Mouse (Mus musculus) ovary, postnatal 14 days (tissue): ENCODE results near the gene Slc16a13.
A peak's percentile ranks its signal among the peaks of the same experiment; 100 is the strongest.

ENCODE experiments used
- DNase-seq: peaks from one replicate; pipeline ENCODE4 v3.0.0; 2022; ENCODE audit warnings: low spot score

Gene Slc16a13

GRCm38 (mm10) chr11:70220731-70221602 lies at the start of gene Slc16a13:
Slc16a13 (minus strand) TSS chr11:70221064.
- DNase-seq, result peak; percentile 73

- DNase-seq, result no peak
Measured at GRCm38 (mm10) chr11:70266405-70266804, 45.5 kb upstream of the Slc16a13 start.

- DNase-seq, result no peak
Measured at GRCm38 (mm10) chr11:70265819-70266218, 45.0 kb upstream of the Slc16a13 start.

DNA sequence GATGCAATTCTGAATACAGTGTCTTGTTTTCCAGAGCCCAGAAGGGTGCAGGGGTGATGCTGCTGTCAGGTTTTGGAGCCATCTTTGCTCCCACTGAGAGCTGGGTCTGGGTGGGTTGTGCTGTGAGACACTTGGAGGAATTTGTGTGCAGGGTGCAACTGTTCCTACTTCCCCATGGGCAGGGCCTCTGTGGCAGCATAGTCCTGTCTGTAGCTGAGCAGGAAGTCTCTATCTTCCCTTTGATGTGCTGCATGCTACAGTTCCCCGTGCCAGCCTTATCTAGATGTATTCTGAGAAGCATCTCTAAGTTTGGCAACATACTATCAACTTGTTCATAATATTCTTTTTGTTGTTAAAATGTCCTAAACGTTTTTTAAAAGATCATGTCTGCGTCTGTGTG lies 44.4 kb upstream of the Slc16a13 start:
- no peak for DNase-seq

DNA sequence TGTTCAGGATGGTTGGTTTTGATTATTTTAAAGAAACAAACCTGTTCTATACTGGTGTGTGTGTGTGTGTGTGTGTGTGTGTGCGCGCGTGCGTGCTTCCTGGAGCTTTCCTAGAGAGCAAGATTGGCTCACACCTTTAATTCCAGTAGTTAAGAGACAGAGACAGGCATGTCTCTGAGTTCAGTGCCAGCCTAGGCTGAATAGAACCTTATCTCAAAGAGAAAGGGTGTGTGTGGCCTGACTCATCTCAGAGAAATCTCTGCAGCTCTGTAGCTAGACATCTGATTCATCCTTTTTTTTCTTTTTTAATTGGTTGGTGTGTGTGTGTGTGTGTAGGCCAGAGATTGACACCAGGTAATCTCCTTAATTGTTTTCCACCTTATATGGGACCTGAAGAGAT lies 38.2 kb upstream of the Slc16a13 start:
- DNase-seq, result no peak

- no peak for DNase-seq
Measured at GRCm38 (mm10) chr11:70254931-70255531, 34.2 kb upstream of the Slc16a13 start, which contains the start of gene Alox12. Alox12 (minus strand) TSS chr11:70255353.

DNA sequence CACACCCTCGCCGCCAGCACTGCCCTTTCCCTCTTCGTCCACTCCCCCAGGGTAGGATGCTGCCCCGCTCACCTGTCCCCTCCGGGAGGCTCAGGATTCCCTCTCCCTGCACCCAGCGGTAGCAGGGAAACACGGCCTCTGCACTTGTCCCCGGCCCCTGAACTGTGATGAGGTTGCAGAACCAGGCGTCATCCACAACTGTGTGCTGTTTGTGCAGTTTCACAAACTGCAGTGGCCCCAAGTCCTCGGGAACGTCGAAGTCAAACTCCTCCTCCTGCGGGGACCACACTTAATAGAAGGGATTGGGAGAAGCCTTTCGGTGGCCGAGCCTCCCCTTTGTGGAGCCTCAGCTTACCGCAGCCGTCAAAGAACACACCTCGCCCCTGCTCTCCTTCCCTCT lies 33.5 kb upstream of the Slc16a13 start:
- DNase-seq, result no peak

DNA sequence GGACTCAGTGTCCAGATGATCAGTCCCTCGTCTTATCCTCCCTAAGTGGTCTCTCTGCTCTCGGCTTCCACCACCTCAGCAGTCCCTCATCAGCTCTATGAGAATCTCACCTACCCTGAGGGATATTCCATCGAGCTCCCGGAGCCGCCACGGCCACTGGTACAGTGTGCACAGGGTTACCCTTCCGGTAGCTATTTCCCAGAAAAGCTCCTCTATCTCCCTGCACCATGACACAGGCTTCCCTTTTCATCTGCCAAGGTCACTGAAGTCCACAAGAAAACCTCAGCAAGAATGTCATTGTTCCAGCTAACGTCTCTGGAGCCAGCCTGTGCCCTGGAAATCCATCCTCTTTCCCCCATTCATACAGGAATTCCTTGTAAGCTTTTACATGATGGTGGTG lies 31.0 kb upstream of the Slc16a13 start:
- no peak for DNase-seq

- DNase-seq, result no peak
Measured at GRCm38 (mm10) chr11:70250150-70250549, 29.3 kb upstream of the Slc16a13 start.

GRCm38 (mm10) chr11:70247136-70247845 lies 26.4 kb upstream of the Slc16a13 start:
- DNase-seq, result peak; percentile 76

DNA sequence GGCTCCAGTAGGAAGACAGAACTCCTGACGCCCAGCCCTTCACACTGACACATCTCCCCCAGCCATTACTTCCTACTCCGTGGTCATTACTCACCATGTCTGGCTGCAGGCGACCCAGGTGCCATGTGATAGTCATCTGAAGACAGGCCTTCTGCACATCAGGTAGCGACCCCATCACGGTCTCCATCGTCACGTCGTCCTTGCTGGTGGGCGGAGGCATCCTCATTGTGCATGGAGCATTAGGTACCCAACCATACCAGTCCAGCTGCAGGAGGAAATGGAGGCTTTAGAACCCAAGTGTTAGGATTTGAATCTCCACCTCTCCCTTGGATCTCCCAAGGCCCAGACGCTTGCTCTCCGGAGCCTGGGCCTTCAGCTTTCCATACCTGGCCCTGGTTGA lies 21.7 kb upstream of the Slc16a13 start:
- DNase-seq, result no peak

- peak; percentile 61 for DNase-seq
Measured at GRCm38 (mm10) chr11:70239541-70240279, 18.8 kb upstream of the Slc16a13 start, which contains the start of the genes Gm21988 and Rnasek. Gm21988 (minus strand) TSS chr11:70239830. Rnasek (minus strand) TSS chr11:70239842.

GRCm38 (mm10) chr11:70238591-70239440 lies 18.0 kb upstream of the Slc16a13 start:
- DNase-seq, result no peak

DNA sequence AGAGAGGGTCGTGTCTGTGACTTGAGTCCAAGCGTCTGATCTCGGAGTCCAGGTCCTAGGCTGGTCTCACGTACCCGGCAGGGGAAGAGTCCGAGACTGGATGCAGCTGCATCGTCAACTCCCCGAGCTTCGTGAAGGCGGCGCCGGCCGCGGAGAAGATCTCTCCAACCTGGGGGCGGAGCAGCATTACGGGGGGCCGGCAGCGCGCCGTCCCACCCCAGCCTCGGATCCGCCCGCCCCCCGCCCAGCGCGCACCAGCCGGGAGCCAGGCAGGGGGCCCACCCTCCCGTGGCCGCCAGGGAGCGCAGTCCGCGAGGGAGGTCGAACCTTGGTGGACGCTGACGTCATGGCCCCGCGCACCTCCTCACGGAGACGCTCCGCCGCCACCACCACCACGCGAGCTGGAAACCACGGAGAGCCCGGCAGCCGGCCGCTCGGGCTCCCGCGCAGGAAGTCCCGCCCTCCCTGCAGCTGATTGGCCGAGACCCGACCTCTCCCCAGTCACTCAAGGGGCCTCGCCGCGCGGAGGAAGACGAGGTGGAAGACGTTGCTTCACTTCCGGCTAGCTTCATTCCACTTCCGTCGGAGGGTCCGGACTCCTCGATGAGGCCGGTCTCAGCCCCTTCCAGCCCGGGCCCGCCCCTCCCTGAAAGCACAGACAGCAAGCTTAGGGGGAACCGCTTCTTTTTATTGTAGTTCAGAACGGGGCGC lies 16.7 kb upstream of the Slc16a13 start, which contains the start of gene 0610010K14Rik:
Gene 0610010K14Rik, minus strand, starts transcription at position 458 of the 711 bp plus-strand sequence.
- DNase-seq, result peak; percentile 96

DNA sequence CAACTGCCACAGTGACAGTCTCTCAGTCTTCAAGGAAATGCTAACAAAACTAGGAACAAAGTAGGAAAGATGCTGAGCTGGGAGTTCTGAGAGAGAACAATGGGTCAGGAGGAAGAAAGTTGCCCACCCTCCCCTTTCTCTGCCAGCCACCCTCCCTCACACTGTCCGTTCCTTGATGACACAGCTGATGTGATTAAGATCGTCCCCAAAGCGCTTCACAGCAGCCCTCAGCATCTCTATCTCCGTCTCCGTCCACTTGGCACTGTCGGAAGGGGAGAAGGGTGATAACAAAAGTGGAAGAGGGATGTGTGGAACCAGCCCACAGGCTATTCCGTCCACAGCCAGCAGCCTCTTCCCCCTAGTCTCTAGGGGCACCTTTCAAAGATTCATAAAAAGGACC lies 15.9 kb upstream of the Slc16a13 start:
- no peak for DNase-seq

DNA sequence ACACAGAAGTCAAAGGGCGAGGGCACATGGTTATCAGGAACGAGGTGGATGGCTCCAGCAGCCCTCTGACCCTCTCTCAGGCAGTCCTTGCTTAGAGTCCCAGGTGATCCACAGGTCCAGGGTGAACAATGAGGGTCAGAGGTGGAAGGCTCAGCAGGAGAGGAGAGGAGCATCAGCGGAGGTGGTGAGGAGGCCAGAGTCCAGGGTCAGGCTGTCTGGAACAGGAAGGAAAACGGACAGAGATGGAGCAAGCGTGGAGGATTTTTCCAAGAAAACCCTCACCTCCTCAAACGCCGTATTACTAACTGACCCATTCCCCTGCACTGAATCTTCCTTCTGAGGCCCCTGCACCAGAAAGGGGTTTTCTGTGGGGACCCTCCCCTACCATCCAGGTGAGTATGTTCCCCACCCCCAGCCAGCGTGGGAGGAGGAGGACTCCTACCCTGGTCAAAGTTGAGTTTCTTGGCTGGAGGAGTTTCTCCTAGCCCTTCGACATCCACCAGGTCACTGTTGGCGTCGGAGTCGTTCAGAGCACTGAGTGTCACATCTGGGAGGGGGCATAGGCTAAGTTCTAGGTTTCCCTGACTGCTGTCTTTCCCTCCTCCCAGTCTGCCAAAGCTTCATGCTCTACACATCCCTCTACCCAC lies 14.5 kb upstream of the Slc16a13 start:
- no peak for DNase-seq

DNA sequence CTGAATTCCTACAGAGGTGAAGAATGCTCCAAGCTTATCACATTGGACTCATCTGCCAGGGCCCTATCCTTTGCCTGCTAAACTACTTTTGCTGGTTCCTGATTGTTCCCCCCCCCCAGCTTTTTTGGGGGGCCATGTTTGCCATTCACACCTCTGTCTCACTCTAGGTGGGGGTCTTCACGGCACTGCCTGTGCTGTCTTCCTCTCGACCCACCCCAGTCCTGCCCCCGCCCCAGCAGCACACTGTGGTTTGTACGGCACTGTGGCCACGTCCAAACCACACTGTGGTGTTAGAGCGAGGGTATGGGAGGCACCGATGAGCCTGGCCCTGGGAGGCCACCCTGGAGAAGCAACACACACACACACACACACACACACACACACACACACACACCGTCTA lies 13.6 kb upstream of the Slc16a13 start:
- DNase-seq, result no peak

DNA sequence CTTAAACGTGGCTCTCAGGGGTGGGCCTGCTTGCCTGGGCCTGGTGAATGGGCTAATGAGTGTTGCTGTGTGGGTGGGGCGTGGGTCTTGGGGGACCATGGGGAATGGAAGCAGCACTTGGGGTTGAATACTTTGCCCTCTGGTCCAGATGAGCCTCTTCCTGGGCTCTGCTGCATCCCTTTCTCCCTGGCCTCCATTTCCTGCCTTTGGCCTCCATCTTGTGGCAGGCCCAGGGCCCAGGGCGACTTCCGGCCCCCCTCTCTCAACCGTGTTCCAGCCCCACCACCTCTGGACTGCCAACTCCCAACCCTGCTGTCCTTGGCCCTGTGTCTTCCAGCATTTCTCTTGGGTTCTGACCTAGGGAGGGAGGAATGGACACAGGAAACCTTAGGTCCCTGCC lies 13.2 kb upstream of the Slc16a13 start:
- no peak for DNase-seq

DNA sequence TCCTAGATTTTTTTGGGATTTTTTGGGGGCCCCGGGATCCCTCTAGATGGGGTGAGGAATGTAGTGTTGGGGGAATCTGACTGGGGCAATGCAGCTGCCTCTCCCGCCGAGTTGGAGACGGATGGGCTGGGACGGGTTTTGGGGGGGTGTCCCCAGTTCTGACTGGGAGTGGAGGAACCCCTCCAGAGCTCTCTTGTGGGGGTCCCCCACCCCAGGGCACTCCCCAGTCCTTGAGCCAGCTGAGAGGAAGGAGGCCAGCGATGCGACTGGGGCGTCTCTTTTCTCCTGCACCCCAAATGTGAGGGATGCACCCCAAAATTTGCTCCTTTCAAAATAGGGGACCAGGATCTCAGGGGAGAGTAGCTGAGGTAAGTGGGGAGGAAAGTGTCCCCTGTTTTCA lies 12.2 kb upstream of the Slc16a13 start:
- DNase-seq, result no peak

- DNase-seq, result no peak
Measured at GRCm38 (mm10) chr11:70232546-70232945, 11.7 kb upstream of the Slc16a13 start.
